Mouse (Mus musculus): ENCODE results near the gene Mas1. TPM values are rescaled to one million over a fixed set of nuclear protein-coding genes. Genes with fewer than 3 reads are reported as not detected.

Gene Mas1
- polyA plus RNA-seq, 1 experiment from 2014 or later = 0.82 TPM

DNA sequence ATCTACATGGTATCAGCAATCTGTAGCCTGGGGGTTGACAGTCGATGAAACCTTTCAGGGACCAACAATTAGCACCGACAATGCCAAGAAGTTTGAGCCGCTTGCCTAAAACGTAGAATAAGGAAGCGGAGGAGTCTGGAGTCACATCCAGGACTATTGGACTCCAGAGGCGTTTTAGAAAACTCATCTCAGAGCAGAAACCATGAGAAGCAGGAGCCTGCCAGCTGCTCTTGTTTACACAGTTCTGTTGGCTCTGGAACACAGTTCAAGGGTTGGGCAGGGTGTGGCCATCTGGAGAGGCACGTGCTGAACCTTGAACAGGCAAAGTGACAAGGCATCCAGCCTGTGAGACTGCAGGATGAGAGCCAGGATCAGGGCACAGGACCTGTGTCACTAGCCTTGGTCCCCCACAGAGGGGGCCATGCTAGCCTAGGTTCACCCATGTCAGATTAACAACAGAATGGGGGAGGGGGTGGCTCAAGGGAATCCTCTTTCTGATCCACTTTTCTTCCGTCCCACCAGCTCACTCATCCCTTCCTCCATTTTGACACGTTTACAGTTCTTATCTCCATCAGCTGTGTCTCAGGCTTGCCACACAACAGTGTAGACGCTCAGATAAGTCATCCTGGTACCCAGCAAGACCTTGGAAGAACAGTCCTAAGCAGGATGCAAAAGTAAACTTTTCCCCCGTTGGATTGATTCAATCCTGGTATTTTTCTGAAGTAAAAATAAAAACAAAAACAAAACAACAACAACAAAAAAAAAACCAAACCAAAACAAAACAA lies 75.3 kb downstream of the Mas1 start:
- Histone ChIP-seq H3K9me3 (no peaks in the 10 kb centered on the region), H3K9ac (no peak overlapping the region), H3K4me2 (no peak overlapping the region), H3K36me3 (peaks cover 5% of the 10 kb centered on the region), H3K4me3 (replicated peaks) (no peak overlapping the region), H3K27me3 (replicated peaks) (no peaks in the 10 kb centered on the region), H3K27ac (peak overlapping the region; percentile 84), H3K4me1 (peaks cover 57% of the 10 kb centered on the region)
- 42% methylated on average over 11 of the region's 11 CpGs for WGBS
- ATAC-seq (ENCODE audit: insufficient read depth, low FRiP score, low read depth) = peak; percentile 80

DNA sequence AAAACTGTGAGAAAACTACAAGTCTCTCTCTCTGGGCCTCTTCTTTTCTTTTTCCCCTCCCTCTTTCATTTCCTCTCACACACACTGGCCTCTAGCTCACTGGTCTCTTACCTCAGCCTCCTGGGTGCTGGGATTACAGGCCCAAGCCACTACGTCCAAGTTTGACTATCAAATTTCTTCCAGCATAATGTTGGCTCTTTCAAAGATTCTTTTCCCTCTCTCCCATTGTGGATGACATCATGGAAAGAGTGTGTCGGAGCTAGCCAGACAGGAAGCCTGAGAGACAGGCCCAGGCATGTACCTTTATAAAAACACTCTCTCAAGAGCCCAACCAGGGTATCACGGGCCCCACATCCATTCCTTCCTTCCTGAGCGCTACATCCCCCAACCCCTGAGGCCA lies 76.5 kb downstream of the Mas1 start:
- Histone ChIP-seq H3K27me3 (replicated peaks) (no peaks in the 10 kb centered on the region), H3K4me2 (no peak overlapping the region), H3K36me3 (peaks cover 5% of the 10 kb centered on the region), H3K4me3 (replicated peaks) (no peak overlapping the region), H3K9ac (no peak overlapping the region), H3K27ac (peak overlapping the region; percentile 93), H3K4me1 (peaks cover 56% of the 10 kb centered on the region), H3K9me3 (no peaks in the 10 kb centered on the region)
- no peak for ATAC-seq (ENCODE audit: insufficient read depth, low FRiP score, low read depth)
- 31% methylated on average over 4 of the region's 4 CpGs for WGBS

DNA sequence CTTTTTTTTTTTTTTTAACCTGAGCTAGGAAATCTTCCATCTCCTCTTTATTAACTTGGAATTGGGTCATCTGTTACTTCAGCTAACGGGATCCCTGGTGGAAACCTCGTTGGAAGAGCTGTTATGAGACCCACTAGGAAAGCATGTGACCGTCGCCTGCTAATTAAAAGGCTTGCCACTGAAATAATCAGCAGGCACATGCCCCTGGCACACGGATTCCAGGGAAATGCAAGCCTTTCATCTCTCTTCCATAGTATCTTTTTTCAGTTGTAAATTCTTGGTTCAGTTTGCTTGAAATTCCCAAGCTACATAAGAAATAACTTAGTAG lies 76.9 kb downstream of the Mas1 start:
- whole genome bisulfite sequencing = 32% methylated on average over 5 of the region's 5 CpGs
- peaks cover 56% of the 10 kb centered on the region for H3K4me1 ChIP-seq
- peaks cover 5% of the 10 kb centered on the region for H3K36me3 ChIP-seq
- no peak overlapping the region for H3K4me3 ChIP-seq (replicated peaks)
- H3K27ac ChIP-seq = peak overlapping the region; percentile 93
- no peaks in the 10 kb centered on the region for H3K9me3 ChIP-seq
- no peak overlapping the region for H3K4me2 ChIP-seq
- no peaks in the 10 kb centered on the region for H3K27me3 ChIP-seq (replicated peaks)
- H3K9ac ChIP-seq = no peak overlapping the region
- no peak for ATAC-seq (ENCODE audit: insufficient read depth, low FRiP score, low read depth)

Small RNA genes lying within 50 kb of the gene (microRNA-seq; reads per million reads assigned to microRNA genes)
- not detected for gene Gm24085

Other genes starting within 250 kb of the Mas1 start
- gene Slc22a1, start 192.3 kb downstream of the Mas1 start, polyA plus RNA-seq (2015; fragmentation: Nextera tagmentation; extraction: Ambion mirVana) = 0.17 and 1.1 TPM in 2 replicates
- 35.1 and 36.1 TPM in 2 replicates for gene Igf2r, start 98.5 kb downstream of the Mas1 start, polyA plus RNA-seq (2015; fragmentation: Nextera tagmentation; extraction: Ambion mirVana)
- gene Mrgprh, start 7.9 kb upstream of the Mas1 start, polyA plus RNA-seq (2015; fragmentation: Nextera tagmentation; extraction: Ambion mirVana) = 0.06 TPM in 1 of 2 replicates, not detected in the other
- 1.0 and 1.3 TPM in 2 replicates for gene Pnldc1, start 42.1 kb upstream of the Mas1 start, polyA plus RNA-seq (2015; fragmentation: Nextera tagmentation; extraction: Ambion mirVana)
- gene Tcp1, start 47.6 kb upstream of the Mas1 start, polyA plus RNA-seq (2015; fragmentation: Nextera tagmentation; extraction: Ambion mirVana) = 369 and 399 TPM in 2 replicates
- 147 and 163 TPM in 2 replicates for gene Mrpl18, start 48.2 kb upstream of the Mas1 start, polyA plus RNA-seq (2015; fragmentation: Nextera tagmentation; extraction: Ambion mirVana)
- gene Acat3, start 72.5 kb upstream of the Mas1 start, polyA plus RNA-seq (2015; fragmentation: Nextera tagmentation; extraction: Ambion mirVana) = 1.2 and 1.6 TPM in 2 replicates
- gene Acat2, start 92.6 kb upstream of the Mas1 start, polyA plus RNA-seq (2015; fragmentation: Nextera tagmentation; extraction: Ambion mirVana) = 146 and 154 TPM in 2 replicates
- 119 and 122 TPM in 2 replicates for gene Wtap, start 126.0 kb upstream of the Mas1 start, polyA plus RNA-seq (2015; fragmentation: Nextera tagmentation; extraction: Ambion mirVana)
- 139 and 140 TPM in 2 replicates for gene Sod2, start 138.7 kb upstream of the Mas1 start, polyA plus RNA-seq (2015; fragmentation: Nextera tagmentation; extraction: Ambion mirVana)
- not detected in 2 replicates for gene Gpr31b, start 184.2 kb upstream of the Mas1 start, polyA plus RNA-seq (2015; fragmentation: Nextera tagmentation; extraction: Ambion mirVana)
- 0.06 and 0.09 TPM in 2 replicates for gene Tcp10b, start 193.0 kb upstream of the Mas1 start, polyA plus RNA-seq (2015; fragmentation: Nextera tagmentation; extraction: Ambion mirVana)